Mouse (Mus musculus) ES-Bruce4 (cell line): ENCODE measurements around the gene Slco2a1. TPM values are rescaled to one million over a fixed set of nuclear protein-coding genes. Genes with fewer than 3 reads are reported as not detected.

Source experiments
- H3K27ac ChIP-seq: 2 replicates; pipeline ENCODE4 v1.5.1; 2012; ENCODE audit warnings: low read length, inconsistent platforms; ENCODE audit not compliant: insufficient read depth
- H3K27me3 ChIP-seq: 2 replicates; pipeline ENCODE4 v1.6.1; 2012; ENCODE audit warnings: mild to moderate bottlenecking, low read length, inconsistent platforms; ENCODE audit not compliant: control insufficient read depth, poor library complexity, insufficient read depth, severe bottlenecking
- H3K36me3 ChIP-seq: 2 replicates; pipeline ENCODE4 v1.6.1; 2012; ENCODE audit warnings: inconsistent platforms, mild to moderate bottlenecking, low read length, moderate library complexity; ENCODE audit not compliant: control insufficient read depth, poor library complexity, insufficient read depth, severe bottlenecking
- H3K4me1 ChIP-seq: one replicate; pipeline ENCODE4 v1.8.1; 2011; ENCODE audit warnings: low read length; ENCODE audit not compliant: control insufficient read depth, insufficient read depth
- H3K4me3 ChIP-seq: 2 replicates; pipeline ENCODE4 v1.5.1; 2011; ENCODE audit warnings: low read depth, mild to moderate bottlenecking, low read length
- H3K9ac ChIP-seq: 2 replicates; pipeline ENCODE4 v1.6.1; 2012; ENCODE audit warnings: low read depth, mild to moderate bottlenecking, inconsistent platforms; ENCODE audit not compliant: poor library complexity, severe bottlenecking
- H3K9me3 ChIP-seq: replicated peaks from 2 replicates; pipeline ENCODE4 v1.6.1; 2012; ENCODE audit warnings: mild to moderate bottlenecking, low read length, inconsistent platforms; ENCODE audit not compliant: control insufficient read depth, poor library complexity, insufficient read depth, severe bottlenecking
- CTCF ChIP-seq: IDR thresholded peaks from one replicate; pipeline ENCODE4 v1.8.1; 2011; ENCODE audit warnings: low read depth, low read length
- EP300 ChIP-seq: IDR thresholded peaks from 2 replicates; pipeline ENCODE4 v1.6.1; 2011; ENCODE audit warnings: low read depth, low read length; ENCODE audit not compliant: insufficient read depth
- POLR2A ChIP-seq: IDR thresholded peaks from one replicate; pipeline ENCODE4 v1.8.1; 2011; ENCODE audit warnings: low read length; ENCODE audit not compliant: insufficient read depth
- polyA plus RNA-seq: library from polyadenylated mRNA; stranded (reverse); fragments of >200 nt; gene quantifications from 2 replicates; pipeline ENCODE4 v1.2.4, GENCODE M21; 2011; ENCODE audit warnings: low read depth; ENCODE audit not compliant: missing spikeins, insufficient read depth, insufficient read length

Gene Slco2a1
- polyA plus RNA-seq, 1 experiment, result 3.1 TPM

GRCm38 (mm10) chr9:103113351-103113750, 124.8 kb downstream of the Slco2a1 start:
- H3K9me3 ChIP-seq, result no peaks in the 10 kb centered on the region
- no peaks in the 10 kb centered on the region for H3K36me3 ChIP-seq
- no peak overlapping the region for H3K4me3 ChIP-seq
- H3K4me1 ChIP-seq, result peaks cover 2% of the 10 kb centered on the region
- H3K27me3 ChIP-seq, result no peaks in the 10 kb centered on the region
- H3K9ac ChIP-seq, result no peak overlapping the region; the same call in 1 of the 2 replicates
- TF ChIP-seq CTCF (no peak), POLR2A (no peak), EP300 (no peak)
- H3K27ac ChIP-seq, result no peak overlapping the region

GRCm38 (mm10) chr9:103114326-103114725, 125.8 kb downstream of the Slco2a1 start:
- Histone ChIP-seq H3K9me3 (no peaks in the 10 kb centered on the region), H3K27me3 (no peaks in the 10 kb centered on the region), H3K4me3 (no peak overlapping the region), H3K27ac (no peak overlapping the region), H3K9ac (no peak overlapping the region), H3K4me1 (peaks cover 2% of the 10 kb centered on the region), H3K36me3 (no peaks in the 10 kb centered on the region)
- TF ChIP-seq POLR2A, result no peak
- no peak for TF ChIP-seq EP300
- TF ChIP-seq CTCF, result no peak

DNA sequence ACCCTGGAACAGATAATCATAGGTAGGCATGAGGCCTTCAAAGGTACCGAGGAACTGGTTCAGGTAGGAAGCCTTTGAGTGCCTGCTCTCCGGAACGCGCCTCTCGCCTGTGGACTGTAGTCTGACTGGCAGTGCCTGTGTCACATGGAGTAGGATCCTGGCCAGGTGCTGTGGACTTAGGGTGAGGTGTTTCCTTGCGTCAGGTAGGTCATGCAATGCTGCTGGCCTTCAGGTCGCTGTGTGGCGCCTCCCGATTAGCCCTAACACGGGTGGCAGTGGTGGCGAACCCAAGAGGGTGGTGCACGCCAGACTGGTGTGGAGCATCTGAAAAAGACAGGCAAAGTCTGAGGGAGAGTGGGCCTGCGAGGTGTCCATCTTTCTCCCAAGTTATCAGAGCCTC, 126.4 kb downstream of the Slco2a1 start:
- no peaks in the 10 kb centered on the region for H3K27me3 ChIP-seq
- H3K27ac ChIP-seq, result no peak overlapping the region
- H3K9me3 ChIP-seq, result no peaks in the 10 kb centered on the region
- no peak for TF ChIP-seq CTCF
- TF ChIP-seq EP300, result no peak
- TF ChIP-seq POLR2A, result no peak
- no peak overlapping the region for H3K4me3 ChIP-seq
- H3K9ac ChIP-seq, result no peak overlapping the region
- peaks cover 2% of the 10 kb centered on the region for H3K4me1 ChIP-seq
- H3K36me3 ChIP-seq, result no peaks in the 10 kb centered on the region

DNA sequence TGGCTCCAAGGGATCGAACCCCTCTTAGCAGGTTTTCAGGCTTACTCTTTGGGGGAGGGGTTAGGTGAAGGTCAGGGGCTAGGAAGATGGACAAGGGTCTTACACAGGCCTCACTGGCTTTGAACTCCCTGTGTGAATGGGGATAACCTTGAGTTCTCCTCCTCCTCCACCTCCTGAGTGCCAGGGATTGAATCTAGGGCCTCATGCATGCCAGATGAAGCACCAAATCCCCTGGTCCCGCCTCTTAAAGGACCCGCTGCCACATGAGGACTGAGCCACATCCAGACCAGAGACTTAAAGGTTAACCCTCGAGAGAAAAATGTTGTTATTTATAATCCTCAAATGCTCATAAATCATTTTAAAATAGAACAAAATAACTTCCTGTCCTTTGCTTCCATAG, 128.4 kb downstream of the Slco2a1 start:
- TF ChIP-seq POLR2A, result no peak
- no peak for TF ChIP-seq EP300
- TF ChIP-seq CTCF, result no peak
- Histone ChIP-seq H3K4me1 (peaks cover 2% of the 10 kb centered on the region), H3K4me3 (no peak overlapping the region), H3K27me3 (no peaks in the 10 kb centered on the region), H3K9ac (no peak overlapping the region), H3K27ac (no peak overlapping the region), H3K9me3 (no peaks in the 10 kb centered on the region), H3K36me3 (no peaks in the 10 kb centered on the region)

- Histone ChIP-seq H3K27me3 (no peaks in the 10 kb centered on the region), H3K4me3 (no peak overlapping the region), H3K9ac (no peak overlapping the region), H3K36me3 (no peaks in the 10 kb centered on the region), H3K4me1 (peaks cover 2% of the 10 kb centered on the region), H3K9me3 (no peaks in the 10 kb centered on the region), H3K27ac (no peak overlapping the region)
- TF ChIP-seq POLR2A (no peak), CTCF (no peak), EP300 (no peak)
Measured at GRCm38 (mm10) chr9:103117495-103117894, 129.0 kb downstream of the Slco2a1 start.

GRCm38 (mm10) chr9:103117951-103118350, 129.4 kb downstream of the Slco2a1 start:
- TF ChIP-seq POLR2A, result no peak
- TF ChIP-seq EP300, result no peak
- TF ChIP-seq CTCF, result no peak
- Histone ChIP-seq H3K36me3 (no peaks in the 10 kb centered on the region), H3K9ac (no peak overlapping the region), H3K9me3 (no peaks in the 10 kb centered on the region), H3K27me3 (no peaks in the 10 kb centered on the region), H3K4me3 (no peak overlapping the region), H3K27ac (no peak overlapping the region), H3K4me1 (peaks cover 2% of the 10 kb centered on the region)
